Mouse (Mus musculus): Measurements from ENCODE around the gene Rgs13.

GRCm38 (mm10) chr1:144166275-144166674, 10.9 kb downstream of the Rgs13 start:
- no peak for TF ChIP-seq CTCF (IDR thresholded peaks at IDR 0.05; ENCODE audit: extremely low read depth, insufficient read depth, insufficient read length, insufficient replicate concordance)
- TF ChIP-seq POLR2A (IDR thresholded peaks at IDR 0.05; ENCODE audit: low read depth, low read length): no peak
